Mouse (Mus musculus) cerebellum, postnatal 25 days (tissue): Measurements from ENCODE around the gene Gm9936.
A peak's percentile ranks its signal among the peaks of the same experiment; 100 is the strongest.

Source experiments
- DNase-seq, 2 experiments: peaks; one replicate each; pipeline ENCODE4 v3.0.0; 2021; ENCODE audit warnings: mixed read lengths in 2 of 2

Gm9936 gene

DNA sequence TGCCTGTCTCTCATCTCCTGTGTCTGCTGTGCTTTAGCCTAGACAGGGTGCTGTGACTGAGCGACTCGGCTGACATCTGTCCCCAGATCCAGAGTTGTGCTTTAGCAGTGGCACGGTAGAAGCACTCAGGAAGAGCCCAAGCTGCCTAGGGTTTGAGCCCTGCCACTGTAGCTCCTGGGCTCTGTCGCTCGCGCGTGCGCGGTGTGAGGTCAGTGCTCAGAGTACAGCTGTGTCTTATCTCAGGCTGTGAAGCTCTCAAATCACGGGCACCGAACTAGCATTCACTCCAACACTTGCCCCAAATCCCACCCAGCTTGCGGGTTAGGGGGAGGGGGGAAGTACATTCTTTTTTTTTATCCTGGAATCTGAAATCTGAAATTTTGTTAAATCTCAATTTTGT, 21.6 kb downstream of the Gm9936 start:
- no peak for DNase-seq

DNA sequence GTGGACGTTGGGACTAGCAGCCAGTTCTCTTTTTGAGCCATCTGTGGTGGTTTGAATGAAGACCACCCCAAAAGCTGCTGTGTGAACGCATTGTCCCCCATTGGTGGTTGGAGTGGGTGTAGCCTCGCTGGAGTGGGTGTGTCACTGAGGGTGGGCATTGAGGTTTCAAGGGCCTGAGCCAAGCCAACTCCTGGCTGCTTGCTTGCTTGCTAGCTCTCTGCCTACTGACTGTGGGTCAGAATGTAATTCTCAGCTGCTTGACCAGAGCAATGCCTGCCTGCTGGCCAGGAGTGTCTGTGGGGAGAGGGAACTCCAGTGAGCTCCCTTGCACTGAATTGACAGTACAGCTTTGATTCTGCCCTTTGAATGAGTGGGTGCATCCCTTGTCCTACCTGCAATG, 28.7 kb downstream of the Gm9936 start:
- DNase-seq, result no peak

DNA sequence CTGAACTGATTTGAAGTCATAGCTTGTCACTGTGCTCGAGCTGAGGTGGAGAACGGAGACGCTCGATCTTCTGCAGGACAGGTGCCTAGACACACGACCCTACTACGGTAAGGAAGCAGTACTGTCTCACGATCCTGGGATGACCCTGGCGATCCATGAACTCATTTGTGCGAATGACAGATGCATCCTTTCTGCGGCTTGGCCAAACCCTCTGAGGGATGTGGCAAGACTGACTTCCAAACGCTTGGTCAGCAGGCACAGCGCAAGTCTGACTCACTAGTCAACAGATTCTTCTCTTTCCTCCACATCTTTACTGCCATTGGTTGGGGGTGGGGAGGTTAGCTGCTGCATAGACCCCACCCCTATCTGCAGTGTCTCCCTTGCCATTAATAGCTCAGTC, 31.1 kb downstream of the Gm9936 start:
- no peak for DNase-seq

DNA sequence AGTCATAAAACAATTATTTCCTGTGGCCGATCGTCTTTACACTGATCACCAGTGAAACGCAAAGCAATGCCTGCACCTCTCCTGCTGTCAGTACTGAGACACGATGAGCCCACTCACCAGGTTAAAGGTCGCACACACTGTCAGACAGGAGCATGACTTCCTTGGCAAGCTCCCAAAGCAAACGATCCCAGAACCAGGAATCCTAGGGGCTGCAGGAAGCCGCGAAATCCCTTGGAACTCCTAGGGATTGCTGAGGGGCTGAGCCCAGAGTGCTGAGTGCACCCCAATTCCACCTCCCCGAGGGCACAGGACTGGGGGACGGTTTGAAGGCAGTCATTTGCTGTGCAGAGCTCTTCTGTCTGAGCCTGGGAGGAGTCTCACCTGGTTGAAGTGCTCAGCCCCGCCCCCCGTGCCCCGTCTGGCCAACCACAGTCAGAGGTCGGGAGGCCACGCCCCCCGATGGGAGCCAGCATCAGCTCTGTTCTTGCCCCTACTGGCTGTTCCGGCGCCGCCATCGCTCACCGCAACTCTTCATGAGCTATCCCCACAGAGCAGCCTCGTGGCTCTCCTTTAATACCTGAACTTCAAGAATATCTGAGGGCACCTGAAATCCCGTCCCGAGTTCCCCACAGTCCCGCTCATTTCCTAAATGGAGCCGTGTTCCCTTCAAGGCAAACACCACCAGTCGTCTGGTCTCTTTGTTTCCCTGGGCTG, 32.3 kb downstream of the Gm9936 start:
- DNase-seq, result peak; percentile 79 to 91

DNA sequence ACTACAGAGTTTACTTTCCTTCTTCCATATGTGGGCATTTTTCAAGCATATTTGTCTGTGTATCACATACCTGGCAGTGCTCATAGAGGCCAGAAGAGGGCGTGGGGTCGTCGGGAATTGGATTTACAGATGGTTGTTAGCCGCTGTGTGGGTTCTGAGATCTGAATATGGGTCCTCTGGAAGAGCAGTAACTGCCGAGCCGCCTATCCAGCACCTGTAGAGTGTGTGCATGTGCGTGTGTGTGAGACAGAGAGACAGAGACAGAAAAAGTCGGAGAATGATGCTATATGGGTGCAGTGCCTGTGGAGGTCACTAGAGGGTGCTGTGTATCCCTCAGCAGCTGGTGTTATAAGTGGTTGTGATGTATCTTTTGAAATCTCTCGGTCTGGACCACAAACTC, 34.3 kb downstream of the Gm9936 start:
- DNase-seq, result peak; percentile 64 to 65

DNA sequence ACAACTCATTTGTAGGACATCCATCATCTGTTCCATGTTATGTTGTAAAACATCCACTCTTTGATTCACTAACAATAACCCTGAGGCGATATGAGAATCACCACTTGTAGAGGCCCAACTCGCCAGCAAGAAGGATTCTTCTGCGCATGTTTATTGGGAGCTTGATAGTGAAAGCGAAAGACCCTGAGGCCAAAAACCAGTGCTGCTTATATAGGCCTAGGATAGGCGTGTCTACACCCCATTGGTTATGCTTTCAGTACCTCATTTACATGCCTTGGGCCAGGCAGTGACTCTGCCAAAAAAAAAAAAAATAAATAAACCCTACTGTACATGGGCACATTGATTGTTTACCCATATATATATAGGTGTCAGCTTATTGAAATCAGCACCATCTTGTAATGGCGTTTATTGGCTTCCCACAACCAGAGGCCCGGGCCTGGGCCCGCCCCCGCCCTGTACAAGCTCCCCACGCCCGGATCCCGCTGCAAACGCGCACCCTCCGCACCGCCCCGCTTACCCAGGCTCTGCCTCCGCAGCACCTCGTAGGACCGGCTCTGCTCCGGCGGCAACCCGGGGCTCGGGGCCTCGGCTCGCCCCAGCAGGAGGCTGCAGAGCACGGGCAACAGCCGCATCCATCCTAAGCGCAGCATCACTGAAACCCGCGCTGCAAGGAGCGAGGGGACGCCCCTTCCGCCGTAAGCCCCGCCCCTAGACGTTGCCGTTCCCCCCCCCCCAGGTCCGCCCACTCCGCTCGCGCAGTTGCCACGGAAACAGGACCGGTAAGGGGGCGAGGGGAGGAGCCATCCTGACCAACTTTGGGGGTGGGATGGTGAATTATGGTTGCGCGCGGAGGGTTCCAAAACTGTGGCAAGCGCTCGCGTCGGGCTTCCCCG, 35.4 kb downstream of the Gm9936 start, which contains the start of gene 1500011B03Rik:
Gene 1500011B03Rik (minus strand): TSS at position 673 of the 893 bp plus-strand sequence.
- peak; percentile 81 to 90 for DNase-seq

DNA sequence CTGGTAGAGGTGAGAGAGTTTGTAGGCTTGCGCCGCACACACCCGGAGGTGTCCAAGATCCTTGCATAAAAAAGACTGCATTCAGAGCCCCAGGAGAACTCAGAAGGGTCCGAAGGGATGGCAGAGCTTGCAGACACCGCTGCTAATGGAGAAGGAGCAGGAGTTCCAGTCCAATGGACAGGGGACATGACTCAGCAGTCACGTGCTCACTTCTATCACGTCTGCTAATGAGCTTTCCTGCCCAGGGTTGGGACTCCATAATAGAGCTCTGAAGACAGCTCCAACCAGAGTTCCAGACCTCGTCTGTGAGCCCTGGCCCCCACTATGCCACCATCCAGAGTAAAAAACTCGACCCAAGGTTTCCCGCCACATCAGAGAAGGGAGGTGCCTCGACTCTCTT, 40.4 kb downstream of the Gm9936 start:
- DNase-seq, result no peak

DNA sequence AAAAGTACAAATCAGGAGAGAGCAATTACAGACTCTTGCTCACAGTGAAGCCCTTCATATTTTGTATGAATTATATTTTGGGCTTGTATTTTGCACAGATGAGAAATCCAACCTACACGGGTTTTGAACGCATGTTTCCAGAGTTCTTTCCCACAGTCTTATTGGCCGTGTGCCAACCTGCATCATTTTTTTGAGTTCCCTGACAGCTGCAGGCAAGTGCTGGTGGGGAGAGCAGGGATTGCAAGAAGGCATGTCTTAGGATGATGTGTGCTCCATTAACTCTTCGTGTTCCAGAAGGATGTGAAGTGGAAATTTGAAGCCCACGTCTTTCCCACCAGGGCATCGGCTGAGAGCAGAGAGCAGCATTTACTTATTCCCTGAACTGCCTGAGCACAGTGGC, 41.9 kb downstream of the Gm9936 start:
- no peak for DNase-seq

DNA sequence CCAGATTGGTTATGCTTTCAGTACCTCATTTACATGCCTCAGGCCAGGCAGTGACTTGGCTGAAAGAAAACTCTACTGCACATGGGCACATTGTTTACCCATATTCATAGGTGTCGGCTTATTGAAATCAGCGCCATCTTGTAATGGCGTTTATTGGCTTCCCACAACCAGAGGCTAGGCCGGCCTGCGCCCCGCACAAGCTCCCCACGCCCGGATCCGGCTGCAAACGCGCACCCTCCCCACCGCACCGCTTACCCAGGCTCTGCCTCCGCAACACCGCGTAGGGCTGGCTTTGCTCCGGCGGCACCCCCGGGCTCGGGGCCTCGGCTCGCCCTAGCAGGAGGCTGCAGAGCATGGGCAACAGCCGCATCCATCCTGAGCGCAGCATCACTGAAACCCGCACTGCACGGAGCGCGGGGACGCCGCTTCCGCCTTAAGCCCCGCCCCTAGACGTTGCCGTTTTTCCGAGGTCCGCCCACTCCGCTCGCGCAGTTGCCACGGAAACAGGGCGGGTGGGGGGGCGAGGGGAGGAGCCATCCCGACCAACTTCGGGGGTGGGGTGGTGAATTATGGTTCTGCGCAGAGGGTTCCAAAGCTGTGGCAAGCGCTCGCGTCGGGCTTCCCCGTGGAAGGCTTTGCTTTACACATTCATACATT, 44.8 kb downstream of the Gm9936 start:
- DNase-seq, result peak; percentile 91 to 96

DNA sequence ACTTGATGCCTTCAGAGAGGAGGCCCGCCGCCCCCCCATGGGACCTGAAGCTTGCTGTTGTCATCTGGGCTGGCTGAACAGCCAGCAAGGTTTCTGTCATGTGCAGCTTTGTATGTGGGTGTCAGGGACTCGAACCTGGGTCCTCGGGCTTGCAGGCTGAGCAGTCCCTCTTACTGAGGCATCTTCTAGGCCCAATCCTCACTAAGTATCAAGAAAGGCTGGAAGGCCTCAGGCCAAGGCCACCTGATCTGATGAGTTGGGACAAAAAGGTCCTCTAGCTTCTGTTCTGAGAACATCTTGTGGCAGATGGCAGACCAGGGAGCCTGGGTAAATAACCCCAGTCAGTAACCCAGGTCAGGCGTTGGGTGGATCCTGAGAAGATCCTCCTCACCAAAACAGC, 48.7 kb downstream of the Gm9936 start:
- DNase-seq, result no peak

DNA sequence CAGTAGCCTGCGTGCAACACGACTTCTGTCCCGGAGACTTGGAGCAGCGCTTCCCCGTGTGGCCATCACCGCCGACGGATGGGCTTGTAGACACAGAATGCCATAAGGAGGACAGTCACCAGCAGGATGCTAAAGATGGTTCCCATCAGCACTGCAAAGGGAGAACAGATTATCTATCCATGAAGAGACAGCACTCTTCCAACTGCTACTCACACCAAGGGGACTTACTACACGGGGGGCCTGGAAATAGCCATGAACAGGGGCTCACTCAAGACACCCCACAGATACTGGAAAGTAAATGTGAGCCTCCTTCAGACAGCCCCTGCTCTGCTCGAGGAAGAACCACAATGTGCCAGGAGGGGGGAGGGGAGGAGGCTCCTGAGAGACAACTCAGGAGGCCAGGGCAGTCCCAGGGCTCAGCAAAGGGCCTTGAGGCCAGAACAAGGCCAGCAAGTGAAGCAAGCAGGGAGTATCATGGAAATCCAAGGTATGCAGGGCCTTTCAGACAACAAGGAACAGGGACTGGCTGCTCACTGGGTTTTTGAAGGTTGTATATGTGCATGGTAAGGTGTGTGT, 49.2 kb downstream of the Gm9936 start:
- DNase-seq, result peak in 1 of 2 experiments; percentile 54

DNA sequence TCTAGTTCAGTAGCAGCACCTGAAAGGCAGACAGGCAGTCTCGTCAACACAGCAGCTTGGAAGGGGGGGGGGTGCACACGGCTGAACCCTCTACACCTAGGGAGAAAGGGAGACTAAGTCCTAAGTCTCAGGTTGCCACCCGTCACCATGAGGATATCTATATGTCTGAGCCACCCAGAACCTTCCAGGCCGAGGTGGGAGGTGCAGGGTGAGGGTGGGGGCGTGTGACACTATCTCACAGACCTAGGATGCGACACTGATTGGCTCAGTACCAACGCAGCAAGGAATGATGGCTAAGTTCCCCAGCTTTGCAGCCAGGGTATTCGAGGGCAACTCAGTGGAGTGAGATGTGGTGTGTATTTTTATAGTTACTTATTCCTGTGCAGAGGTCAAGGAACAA, 50.1 kb downstream of the Gm9936 start:
- no peak for DNase-seq

DNA sequence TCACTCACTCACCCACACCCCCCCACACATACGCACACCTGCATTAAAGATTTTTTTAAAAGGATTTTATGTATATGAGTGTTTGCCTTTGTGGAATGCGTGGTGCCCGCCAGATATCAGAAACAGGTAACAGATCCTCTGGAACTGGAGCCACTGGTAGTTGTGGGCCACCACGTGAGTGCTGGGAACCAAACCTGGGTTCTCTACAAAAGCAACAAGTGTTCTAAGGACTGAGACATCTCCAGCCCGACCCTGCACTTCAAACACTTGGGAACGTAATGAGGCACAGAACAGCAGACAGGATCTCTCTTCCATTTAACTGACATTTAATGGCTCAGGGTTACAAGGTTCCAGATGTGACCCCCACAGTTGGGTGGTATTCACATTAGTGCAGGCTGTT, 50.6 kb downstream of the Gm9936 start:
- DNase-seq, result no peak

DNA sequence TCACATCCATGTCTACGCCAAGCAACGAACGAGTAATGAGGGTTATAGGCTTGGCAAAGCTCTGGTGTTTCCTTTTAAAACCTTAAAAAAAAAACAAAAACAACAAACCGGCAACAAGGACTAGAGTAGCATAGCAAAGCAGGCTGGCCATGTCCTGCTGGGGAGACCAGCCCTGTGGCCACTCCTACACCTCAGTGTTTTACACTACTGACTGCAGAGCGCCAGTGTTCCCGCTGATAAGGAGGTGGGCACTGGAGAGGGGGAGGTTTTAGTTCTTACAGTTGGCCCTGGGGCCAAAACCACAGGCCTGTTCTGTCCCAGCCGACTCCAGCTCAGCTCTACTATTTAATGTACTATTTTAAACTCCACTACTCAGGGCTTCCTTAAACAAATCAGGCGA, 51.0 kb downstream of the Gm9936 start:
- no peak for DNase-seq

DNA sequence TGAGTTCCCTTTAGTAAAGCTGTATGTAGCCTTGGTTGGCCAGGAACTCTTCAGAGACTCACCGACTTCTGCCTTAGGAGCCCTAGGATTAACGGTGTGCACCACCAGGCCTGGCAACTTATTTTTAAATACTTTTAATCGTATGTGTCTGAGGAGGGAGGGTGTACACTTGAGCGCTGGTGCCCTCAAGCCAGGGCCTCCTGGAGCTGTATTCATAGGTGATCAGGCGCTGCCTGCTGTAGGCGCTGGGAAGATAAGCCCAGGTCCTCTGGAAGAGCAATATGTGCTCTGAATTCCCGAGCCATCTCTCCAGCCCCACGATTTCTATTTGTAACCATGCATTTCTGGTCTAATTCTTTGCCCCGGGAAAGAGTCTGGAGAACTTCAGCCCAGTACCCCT, 51.4 kb downstream of the Gm9936 start:
- peak in 1 of 2 experiments; percentile 4 for DNase-seq

DNA sequence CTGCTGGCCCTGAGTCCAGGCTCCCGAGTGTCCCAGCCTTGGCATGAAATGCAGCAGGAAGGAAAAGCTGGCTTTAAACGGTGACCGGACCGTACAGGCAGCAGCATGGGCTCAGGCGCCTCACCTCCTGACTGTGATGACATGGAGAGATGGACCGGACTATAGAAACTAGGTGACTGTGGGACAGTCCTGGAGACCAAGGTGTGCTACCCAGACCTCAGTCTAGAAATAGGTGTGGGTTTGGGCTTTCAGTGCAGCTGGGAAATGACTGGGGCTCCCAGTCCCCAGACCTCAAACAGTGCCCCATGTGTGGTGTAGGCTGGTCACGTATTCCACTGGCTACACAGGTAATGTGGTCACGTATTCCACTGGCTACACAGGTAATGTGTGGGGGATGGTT, 51.8 kb downstream of the Gm9936 start:
- DNase-seq, result peak in 1 of 2 experiments; percentile 10
